Mouse (Mus musculus) limb, embryonic 13.5 days (tissue): Measurements from ENCODE around the gene Rab11fip5. TPM values are rescaled to one million over a fixed set of nuclear protein-coding genes. Genes with fewer than 3 reads are reported as not detected.

Source experiments
- ATAC-seq: fragments of 200-750 bp; cut with Nextera tagmentation; 2 replicates; pipeline ENCODE4 v1.8.0; 2017; ENCODE audit warnings: low read depth, moderate number of reproducible peaks, moderate TSS enrichment; ENCODE audit not compliant: low FRiP score
- H3K27ac ChIP-seq: fragments of 300-500 bp; sonication (generic); 2 replicates; pipeline ENCODE4 v1.5.1; 2015; ENCODE audit warnings: inconsistent platforms, mild to moderate bottlenecking, moderate library complexity
- H3K27me3 ChIP-seq: fragments of 300-500 bp; sonication (generic); 2 replicates; pipeline ENCODE4 v1.6.1; 2015; ENCODE audit warnings: mild to moderate bottlenecking, inconsistent platforms
- H3K36me3 ChIP-seq: fragments of 300-500 bp; sonication (generic); 2 replicates; pipeline ENCODE4 v1.6.1; 2015; ENCODE audit warnings: inconsistent platforms, mild to moderate bottlenecking, moderate library complexity
- H3K4me1 ChIP-seq: fragments of 300-500 bp; sonication (generic); 2 replicates; pipeline ENCODE4 v1.6.1; 2015; ENCODE audit warnings: inconsistent platforms
- H3K4me2 ChIP-seq: fragments of 300-500 bp; sonication (generic); replicated peaks from 2 replicates; pipeline ENCODE4 v1.6.1; 2015; ENCODE audit warnings: inconsistent platforms, mild to moderate bottlenecking, moderate library complexity
- H3K4me3 ChIP-seq: fragments of 300-500 bp; sonication (generic); 2 replicates; pipeline ENCODE4 v1.5.1; 2015; ENCODE audit warnings: moderate library complexity, mild to moderate bottlenecking, inconsistent platforms
- H3K9ac ChIP-seq: fragments of 300-500 bp; sonication (generic); 2 replicates; pipeline ENCODE4 v1.6.1; 2015; ENCODE audit warnings: mild to moderate bottlenecking, inconsistent platforms
- H3K9me3 ChIP-seq: fragments of 300-500 bp; sonication (generic); 2 replicates; pipeline ENCODE4 v1.6.1; 2016; ENCODE audit warnings: inconsistent platforms
- WGBS: fragments of 180-500 bp; shearing (Covaris S2); methylation state at CpG from one replicate; pipeline ENCODE4 v1.1.7; 2015; 5-methylcytosine and 5-hydroxymethylcytosine counted together
- polyA plus RNA-seq: library from polyadenylated mRNA; unstranded; fragments of >200 nt; fragmentation: Nextera tagmentation; extraction: Ambion mirVana; gene quantifications from 2 replicates; pipeline ENCODE4 v1.2.1, GENCODE M21; 2015

Rab11fip5 gene
- polyA plus RNA-seq, 1 experiment from 2014 or later = 17.2 TPM

GRCm38 (mm10) chr6:85371859-85372405, 2.5 kb downstream of the Rab11fip5 start:
- Histone ChIP-seq H3K4me3 (peak overlapping the region; percentile 86; the same call in 1 of the 2 replicates), H3K4me2 (peak overlapping the region; percentile 87), H3K27ac (no peak overlapping the region), H3K9ac (peak overlapping the region; percentile 43; the same call in 1 of the 2 replicates), H3K36me3 (0 out of 2 replicates have a peak, but pooled peaks cover 5% of the 10 kb centered on the region), H3K27me3 (no peaks in the 10 kb centered on the region), H3K4me1 (peaks cover 67% of the 10 kb centered on the region), H3K9me3 (no peaks in the 10 kb centered on the region)
- 62% methylated on average over 6 of the region's 6 CpGs for WGBS
- no peak for ATAC-seq

GRCm38 (mm10) chr6:85370666-85371430, 3.6 kb downstream of the Rab11fip5 start:
- H3K4me3 ChIP-seq = no peak overlapping the region
- no peak overlapping the region for H3K9ac ChIP-seq
- WGBS = 92% methylated on average over 9 of the region's 9 CpGs
- H3K27ac ChIP-seq = no peak overlapping the region
- 0 out of 2 replicates have a peak, but pooled peaks cover 5% of the 10 kb centered on the region for H3K36me3 ChIP-seq
- H3K4me1 ChIP-seq = peaks cover 78% of the 10 kb centered on the region
- ATAC-seq = no peak
- no peak overlapping the region for H3K4me2 ChIP-seq
- no peaks in the 10 kb centered on the region for H3K27me3 ChIP-seq
- H3K9me3 ChIP-seq = no peaks in the 10 kb centered on the region

GRCm38 (mm10) chr6:85370041-85370440, 4.4 kb downstream of the Rab11fip5 start:
- no peak overlapping the region; the same call in 1 of the 2 replicates for H3K27ac ChIP-seq
- peaks cover 82% of the 10 kb centered on the region for H3K4me1 ChIP-seq
- 92% methylated on average over 5 of the region's 5 CpGs for WGBS
- H3K9ac ChIP-seq = no peak overlapping the region
- no peaks in the 10 kb centered on the region for H3K27me3 ChIP-seq
- no peak overlapping the region for H3K4me2 ChIP-seq
- 0 out of 2 replicates have a peak, but pooled peaks cover 5% of the 10 kb centered on the region for H3K36me3 ChIP-seq
- ATAC-seq = no peak
- H3K4me3 ChIP-seq = no peak overlapping the region
- H3K9me3 ChIP-seq = no peaks in the 10 kb centered on the region

- Histone ChIP-seq H3K27me3 (no peaks in the 10 kb centered on the region), H3K27ac (peak overlapping the region; percentile 72), H3K4me1 (peaks cover 82% of the 10 kb centered on the region), H3K9me3 (no peaks in the 10 kb centered on the region), H3K4me2 (peak overlapping the region; percentile 19; the same call in 1 of the 2 replicates), H3K36me3 (0 out of 2 replicates have a peak, but pooled peaks cover 5% of the 10 kb centered on the region), H3K9ac (no peak overlapping the region; the same call in 1 of the 2 replicates), H3K4me3 (no peak overlapping the region)
- WGBS = 55% methylated on average over 5 of the region's 5 CpGs
- peak; percentile 12; the same call in 1 of the 2 replicates for ATAC-seq
Measured at GRCm38 (mm10) chr6:85369181-85369860, 5.1 kb downstream of the Rab11fip5 start.

GRCm38 (mm10) chr6:85368722-85369121, 5.7 kb downstream of the Rab11fip5 start:
- no peak overlapping the region for H3K4me3 ChIP-seq
- 62% methylated on average over 5 of the region's 5 CpGs for WGBS
- H3K4me2 ChIP-seq = peak overlapping the region; percentile 19; the same call in 1 of the 2 replicates
- H3K36me3 ChIP-seq = 0 out of 2 replicates have a peak, but pooled peaks cover 5% of the 10 kb centered on the region
- H3K27me3 ChIP-seq = no peaks in the 10 kb centered on the region
- no peak overlapping the region for H3K9ac ChIP-seq
- H3K9me3 ChIP-seq = no peaks in the 10 kb centered on the region
- peak overlapping the region; percentile 72 for H3K27ac ChIP-seq
- no peak for ATAC-seq
- peaks cover 81% of the 10 kb centered on the region for H3K4me1 ChIP-seq

- Histone ChIP-seq H3K9me3 (no peaks in the 10 kb centered on the region), H3K27ac (no peak overlapping the region), H3K4me3 (no peak overlapping the region), H3K4me1 (peaks cover 76% of the 10 kb centered on the region), H3K4me2 (no peak overlapping the region), H3K36me3 (0 out of 2 replicates have a peak, but pooled peaks cover 5% of the 10 kb centered on the region), H3K9ac (no peak overlapping the region), H3K27me3 (no peaks in the 10 kb centered on the region)
- WGBS = 78% methylated on average over 1 of the region's 1 CpGs
- ATAC-seq = no peak
Measured at GRCm38 (mm10) chr6:85368166-85368565, 6.3 kb downstream of the Rab11fip5 start.

- H3K4me1 ChIP-seq = peaks cover 59% of the 10 kb centered on the region
- H3K4me2 ChIP-seq = 0 out of 2 replicates have a peak overlapping the region, but pooled peaks have one; percentile 7
- no peaks in the 10 kb centered on the region for H3K9me3 ChIP-seq
- no peak overlapping the region for H3K4me3 ChIP-seq
- H3K36me3 ChIP-seq = 0 out of 2 replicates have a peak, but pooled peaks cover 5% of the 10 kb centered on the region
- WGBS = 59% methylated on average over 1 of the region's 1 CpGs
- peak overlapping the region; percentile 33; the same call in 1 of the 2 replicates for H3K27ac ChIP-seq
- H3K27me3 ChIP-seq = no peaks in the 10 kb centered on the region
- ATAC-seq = no peak
- H3K9ac ChIP-seq = peak overlapping the region; percentile 19; the same call in 1 of the 2 replicates
Measured at GRCm38 (mm10) chr6:85366387-85366786, 8.0 kb downstream of the Rab11fip5 start.

GRCm38 (mm10) chr6:85364439-85364838, 10.0 kb downstream of the Rab11fip5 start:
- ATAC-seq = no peak
- H3K4me1 ChIP-seq = peaks cover 41% of the 10 kb centered on the region
- H3K36me3 ChIP-seq = no peaks in the 10 kb centered on the region
- no peak overlapping the region for H3K4me2 ChIP-seq
- H3K9me3 ChIP-seq = no peaks in the 10 kb centered on the region
- H3K27me3 ChIP-seq = no peaks in the 10 kb centered on the region
- 79% methylated on average over 5 of the region's 5 CpGs for WGBS
- H3K4me3 ChIP-seq = no peak overlapping the region
- H3K27ac ChIP-seq = no peak overlapping the region
- H3K9ac ChIP-seq = no peak overlapping the region

GRCm38 (mm10) chr6:85363906-85364260, 10.6 kb downstream of the Rab11fip5 start:
- no peak for ATAC-seq
- WGBS = 80% methylated on average over 4 of the region's 4 CpGs

GRCm38 (mm10) chr6:85363231-85363905, 11.1 kb downstream of the Rab11fip5 start:
- H3K4me3 ChIP-seq = no peak overlapping the region
- no peak overlapping the region for H3K4me2 ChIP-seq
- ATAC-seq = no peak
- H3K27ac ChIP-seq = no peak overlapping the region
- no peaks in the 10 kb centered on the region for H3K9me3 ChIP-seq
- WGBS = 91% methylated on average over 5 of the region's 5 CpGs
- no peak overlapping the region for H3K9ac ChIP-seq
- peaks cover 30% of the 10 kb centered on the region for H3K4me1 ChIP-seq
- H3K36me3 ChIP-seq = no peaks in the 10 kb centered on the region
- no peaks in the 10 kb centered on the region for H3K27me3 ChIP-seq

More at GRCm38 (mm10) chr6:85363906-85364260, 10.6 kb downstream of the Rab11fip5 start:
- Histone ChIP-seq H3K4me1 (peaks cover 35% of the 10 kb centered on the region), H3K9ac (no peak overlapping the region), H3K9me3 (no peaks in the 10 kb centered on the region), H3K4me3 (no peak overlapping the region), H3K27me3 (no peaks in the 10 kb centered on the region), H3K36me3 (no peaks in the 10 kb centered on the region), H3K4me2 (no peak overlapping the region), H3K27ac (no peak overlapping the region)

- ATAC-seq = no peak
- Histone ChIP-seq H3K4me3 (no peak overlapping the region), H3K9ac (no peak overlapping the region), H3K36me3 (no peaks in the 10 kb centered on the region), H3K9me3 (no peaks in the 10 kb centered on the region), H3K27me3 (no peaks in the 10 kb centered on the region), H3K4me1 (peaks cover 22% of the 10 kb centered on the region), H3K27ac (no peak overlapping the region), H3K4me2 (no peak overlapping the region)
- whole genome bisulfite sequencing = 80% methylated on average over 5 of the region's 5 CpGs
Measured at GRCm38 (mm10) chr6:85362610-85363009, 11.8 kb downstream of the Rab11fip5 start.
